19 mouse cellular contexts compared by ENCODE assay signal in genomic region chr17:7604813-7605504, GRCm38 (mm10).
A peak's percentile ranks its signal among the peaks of the same experiment; 100 is the strongest.
DNase-seq lines count a peak whose midpoint lies in the region; ATAC-seq lines count a peak whose summit lies in the region.
"Had no signal": no experiment of that assay in that cellular context is flagged by ENCODE, and none has a peak within 500 bp of the region (broad histone marks: within the 10 kb centered on the region; RNA-seq: fewer than 3 reads in every experiment).

No protein-coding gene starts in this region.

- H3K4me3 ChIP-seq in hindbrain, embryonic 10.5 days, result no peak overlapping the region
- H3K4me3 ChIP-seq in hindbrain, embryonic 14.5 days (replicated peaks; ENCODE audit: low read length), result no peak overlapping the region
- no peak overlapping the region for H3K4me3 ChIP-seq in midbrain, embryonic 14.5 days (replicated peaks; ENCODE audit: low read depth, low read length)
- H3K4me3 ChIP-seq in midbrain, embryonic 11.5 days (ENCODE audit: low read depth, low read length), result no peak overlapping the region
- H3K4me3 ChIP-seq in embryonic facial prominence, embryonic 15.5 days (replicated peaks), result no peak overlapping the region
- H3K4me3 ChIP-seq: erythroblast, embryonic 14.5 days; heart, adult 2 months; liver, embryonic 15.5 days; midbrain, embryonic 10.5 days; neural tube, embryonic 13.5 days had no signal

- no peaks in the 10 kb centered on the region for H3K36me3 ChIP-seq in hindbrain, embryonic 10.5 days
- no peaks in the 10 kb centered on the region for H3K36me3 ChIP-seq in hindbrain, embryonic 14.5 days (replicated peaks; ENCODE audit: control insufficient read depth, insufficient read depth)
- H3K36me3 ChIP-seq in midbrain, embryonic 14.5 days (ENCODE audit: control insufficient read depth, insufficient read depth, low read length), result no peaks in the 10 kb centered on the region
- H3K36me3 ChIP-seq in midbrain, embryonic 11.5 days (ENCODE audit: control insufficient read depth, insufficient read depth, low read length), result no peaks in the 10 kb centered on the region
- no peaks in the 10 kb centered on the region for H3K36me3 ChIP-seq in embryonic facial prominence, embryonic 15.5 days
- H3K36me3 ChIP-seq: G1E; liver, embryonic 15.5 days; midbrain, embryonic 10.5 days; neural tube, embryonic 13.5 days had no signal

- 0 out of 2 replicates have a peak overlapping the region, but pooled peaks have one; percentile 42 for H3K27ac ChIP-seq in hindbrain, embryonic 10.5 days
- H3K27ac ChIP-seq in hindbrain, embryonic 14.5 days, result no peak overlapping the region
- no peak overlapping the region for H3K27ac ChIP-seq in midbrain, embryonic 14.5 days (replicated peaks; ENCODE audit: low read depth, low read length)
- no peak overlapping the region for H3K27ac ChIP-seq in midbrain, embryonic 11.5 days (ENCODE audit: low read depth, low read length)
- H3K27ac ChIP-seq in embryonic facial prominence, embryonic 15.5 days (replicated peaks), result no peak overlapping the region
- H3K27ac ChIP-seq: heart, adult 2 months; liver, embryonic 15.5 days; midbrain, embryonic 10.5 days; neural tube, embryonic 13.5 days had no signal

- DNase-seq in hindbrain, embryonic 10.5 days (ENCODE audit: low spot score), result no peak
- DNase-seq in hindbrain, embryonic 14.5 days (ENCODE audit: low spot score), result no peak
- DNase-seq in midbrain, embryonic 14.5 days, result peak; percentile 18
- DNase-seq in midbrain, embryonic 11.5 days (ENCODE audit: low spot score, missing footprints), result no peak
- DNase-seq in retina, embryonic 14.5 days (ENCODE audit: low spot score), result peak; percentile 17
- no peak for DNase-seq in urinary bladder, adult 18-20 months (ENCODE audit: low spot score in 2 of 2)
- DNase-seq in urinary bladder, postnatal 14 days (ENCODE audit: low spot score), result no peak
- DNase-seq: adrenal gland, postnatal 10 days; heart, adult 2 months; kidney, postnatal 10 days; spleen, adult 18-20 months; thymus, adult 18-20 months had no signal

- H3K9me3 ChIP-seq in hindbrain, embryonic 10.5 days, result peaks cover 4% of the 10 kb centered on the region; the same call in 1 of the 2 replicates
- 0 out of 2 replicates have a peak, but pooled peaks cover 4% of the 10 kb centered on the region for H3K9me3 ChIP-seq in hindbrain, embryonic 14.5 days (ENCODE audit: control insufficient read depth, low read length)
- no peaks in the 10 kb centered on the region for H3K9me3 ChIP-seq in midbrain, embryonic 14.5 days (ENCODE audit: control insufficient read depth, low read length)
- no peaks in the 10 kb centered on the region for H3K9me3 ChIP-seq in midbrain, embryonic 11.5 days (ENCODE audit: control insufficient read depth, low read length)
- no peaks in the 10 kb centered on the region for H3K9me3 ChIP-seq in embryonic facial prominence, embryonic 15.5 days (replicated peaks)
- H3K9me3 ChIP-seq: liver, embryonic 15.5 days; midbrain, embryonic 10.5 days; neural tube, embryonic 13.5 days had no signal

- WGBS in hindbrain, embryonic 10.5 days, result 62% methylated on average over 5 of the region's 5 CpGs
- 57% methylated on average over 5 of the region's 5 CpGs for WGBS in hindbrain, embryonic 14.5 days
- WGBS in midbrain, embryonic 14.5 days, result 53% methylated on average over 5 of the region's 5 CpGs
- WGBS in midbrain, embryonic 11.5 days, result 72% methylated on average over 5 of the region's 5 CpGs
- WGBS in embryonic facial prominence, embryonic 15.5 days, result 65% methylated on average over 5 of the region's 5 CpGs

- no peaks in the 10 kb centered on the region for H3K27me3 ChIP-seq in hindbrain, embryonic 10.5 days (ENCODE audit: insufficient read depth, poor library complexity, severe bottlenecking)
- no peaks in the 10 kb centered on the region for H3K27me3 ChIP-seq in hindbrain, embryonic 14.5 days (ENCODE audit: control insufficient read depth, insufficient read depth, low read length)
- H3K27me3 ChIP-seq in midbrain, embryonic 14.5 days (ENCODE audit: control insufficient read depth, insufficient read depth, low read length), result no peaks in the 10 kb centered on the region
- H3K27me3 ChIP-seq in midbrain, embryonic 11.5 days (ENCODE audit: control insufficient read depth, insufficient read depth, low read length), result no peaks in the 10 kb centered on the region
- H3K27me3 ChIP-seq in embryonic facial prominence, embryonic 15.5 days, result no peaks in the 10 kb centered on the region
- H3K27me3 ChIP-seq: liver, embryonic 15.5 days; neural tube, embryonic 13.5 days had no signal

- no peaks in the 10 kb centered on the region for H3K4me1 ChIP-seq in hindbrain, embryonic 10.5 days (replicated peaks)
- H3K4me1 ChIP-seq in hindbrain, embryonic 14.5 days (replicated peaks; ENCODE audit: control insufficient read depth, insufficient read depth, low read length), result no peaks in the 10 kb centered on the region
- H3K4me1 ChIP-seq in midbrain, embryonic 14.5 days (ENCODE audit: control insufficient read depth, insufficient read depth, low read length), result no peaks in the 10 kb centered on the region
- H3K4me1 ChIP-seq in midbrain, embryonic 11.5 days (ENCODE audit: control insufficient read depth, insufficient read depth, low read length), result no peaks in the 10 kb centered on the region
- 0 out of 2 replicates have a peak, but pooled peaks cover 8% of the 10 kb centered on the region for H3K4me1 ChIP-seq in embryonic facial prominence, embryonic 15.5 days
- H3K4me1 ChIP-seq: liver, embryonic 15.5 days; midbrain, embryonic 10.5 days; neural tube, embryonic 13.5 days had no signal

- ATAC-seq in hindbrain, embryonic 14.5 days (ENCODE audit: low FRiP score), result no peak
- ATAC-seq in midbrain, embryonic 14.5 days (ENCODE audit: low FRiP score, low TSS enrichment), result no peak
- ATAC-seq in midbrain, embryonic 11.5 days (ENCODE audit: low FRiP score), result no peak
- ATAC-seq in embryonic facial prominence, embryonic 15.5 days (ENCODE audit: insufficient number of reproducible peaks, low FRiP score, low TSS enrichment, low read depth), result 0 out of 2 replicates have a peak, but pooled peaks have one; percentile 15
- ATAC-seq: intestine, postnatal 0 days had no signal

- no peak overlapping the region for H3K4me2 ChIP-seq in hindbrain, embryonic 14.5 days (replicated peaks)
- no peak overlapping the region for H3K4me2 ChIP-seq in midbrain, embryonic 14.5 days (ENCODE audit: low read length)
- no peak overlapping the region for H3K4me2 ChIP-seq in midbrain, embryonic 11.5 days
- H3K4me2 ChIP-seq in embryonic facial prominence, embryonic 15.5 days (replicated peaks), result no peak overlapping the region
- H3K4me2 ChIP-seq: liver, embryonic 15.5 days; neural tube, embryonic 13.5 days had no signal

- H3K9ac ChIP-seq in hindbrain, embryonic 14.5 days, result no peak overlapping the region
- H3K9ac ChIP-seq in midbrain, embryonic 14.5 days (replicated peaks; ENCODE audit: low read length), result no peak overlapping the region
- no peak overlapping the region for H3K9ac ChIP-seq in midbrain, embryonic 11.5 days (ENCODE audit: low read length)
- no peak overlapping the region for H3K9ac ChIP-seq in embryonic facial prominence, embryonic 15.5 days
- H3K9ac ChIP-seq: liver, embryonic 15.5 days; neural tube, embryonic 13.5 days had no signal

Comparison
In these comparisons a context has a peak if more than half of its experiments do, and no peak if none do; other contexts are left out.
1. DNase-seq: peak in midbrain, embryonic 14.5 days (single experiment) and retina, embryonic 14.5 days (single experiment); none in hindbrain, embryonic 10.5 days (single experiment), hindbrain, embryonic 14.5 days (single experiment), midbrain, embryonic 11.5 days (single experiment), urinary bladder, adult 18-20 months (0 of 2) and urinary bladder, postnatal 14 days (single experiment).